Mouse (Mus musculus): Measurements from ENCODE around the gene Slc44a4. TPM values are rescaled to one million over a fixed set of nuclear protein-coding genes. Genes with fewer than 3 reads are reported as not detected.
"Not testable (repeated sequence)": the region's sequence is repeated elsewhere in the genome, so short reads cannot be mapped to it uniquely, and the experiment has no call there.

Gene Slc44a4
- polyA plus RNA-seq, 1 experiment from 2014 or later: 108 TPM

GRCm38 (mm10) chr17:34962125-34962524, 47.9 kb downstream of the Slc44a4 start:
- Histone ChIP-seq H3K4me2 (ENCODE audit: low read depth, low read length) (no peak overlapping the region), H3K27me3 (replicated peaks; ENCODE audit: control insufficient read depth, insufficient read depth, low read length) (no peaks in the 10 kb centered on the region; the same call in 1 of the 2 replicates), H3K4me3 (ENCODE audit: low read length) (no peak overlapping the region), H3K9ac (ENCODE audit: low read depth, low read length) (no peak overlapping the region), H3K4me1 (ENCODE audit: control insufficient read depth, insufficient read depth, low read length) (peaks cover 9% of the 10 kb centered on the region), H3K36me3 (ENCODE audit: control insufficient read depth, insufficient read depth, low read length) (no peaks in the 10 kb centered on the region), H3K9me3 (ENCODE audit: control insufficient read depth, low read length) (no peaks in the 10 kb centered on the region), H3K27ac (ENCODE audit: low read length) (peak overlapping the region; percentile 45; the same call in 1 of the 2 replicates)
- 36% methylated on average over 3 of the region's 3 CpGs for whole genome bisulfite sequencing
- no peak for ATAC-seq

GRCm38 (mm10) chr17:34962841-34963240, 48.6 kb downstream of the Slc44a4 start:
- ATAC-seq: no peak
- 67% methylated on average over 1 of the region's 1 CpGs for WGBS

GRCm38 (mm10) chr17:34964640-34965049, 50.4 kb downstream of the Slc44a4 start:
- Histone ChIP-seq H3K4me1 (ENCODE audit: control insufficient read depth, insufficient read depth, low read length) (peaks cover 9% of the 10 kb centered on the region), H3K4me3 (ENCODE audit: low read length) (no peak overlapping the region), H3K27ac (ENCODE audit: low read length) (peak overlapping the region; percentile 18; the same call in 1 of the 2 replicates), H3K27me3 (replicated peaks; ENCODE audit: control insufficient read depth, insufficient read depth, low read length) (peaks cover 17% of the 10 kb centered on the region), H3K9ac (ENCODE audit: low read depth, low read length) (peak overlapping the region; percentile 8; the same call in 1 of the 2 replicates), H3K9me3 (ENCODE audit: control insufficient read depth, low read length) (no peaks in the 10 kb centered on the region), H3K4me2 (ENCODE audit: low read depth, low read length) (no peak overlapping the region), H3K36me3 (ENCODE audit: control insufficient read depth, insufficient read depth, low read length) (no peaks in the 10 kb centered on the region)
- WGBS: 32% methylated on average over 1 of the region's 1 CpGs
- no peak for ATAC-seq

More at GRCm38 (mm10) chr17:34962841-34963240, 48.6 kb downstream of the Slc44a4 start:
- Histone ChIP-seq H3K4me2 (ENCODE audit: low read depth, low read length) (no peak overlapping the region), H3K9ac (ENCODE audit: low read depth, low read length) (no peak overlapping the region), H3K27ac (ENCODE audit: low read length) (no peak overlapping the region), H3K4me3 (ENCODE audit: low read length) (no peak overlapping the region), H3K9me3 (ENCODE audit: control insufficient read depth, low read length) (no peaks in the 10 kb centered on the region), H3K27me3 (replicated peaks; ENCODE audit: control insufficient read depth, insufficient read depth, low read length) (peaks cover under 1% of the 10 kb centered on the region), H3K36me3 (ENCODE audit: control insufficient read depth, insufficient read depth, low read length) (no peaks in the 10 kb centered on the region), H3K4me1 (ENCODE audit: control insufficient read depth, insufficient read depth, low read length) (peaks cover 9% of the 10 kb centered on the region)

- H3K9me3 ChIP-seq (ENCODE audit: control insufficient read depth, low read length): no peaks in the 10 kb centered on the region
- no peak overlapping the region for H3K4me3 ChIP-seq (ENCODE audit: low read length)
- H3K27me3 ChIP-seq (replicated peaks; ENCODE audit: control insufficient read depth, insufficient read depth, low read length): peaks cover 17% of the 10 kb centered on the region
- 62% methylated on average over 5 of the region's 5 CpGs for WGBS
- H3K4me1 ChIP-seq (ENCODE audit: control insufficient read depth, insufficient read depth, low read length): peaks cover 6% of the 10 kb centered on the region
- H3K9ac ChIP-seq (ENCODE audit: low read depth, low read length): no peak overlapping the region
- no peak for ATAC-seq
- H3K27ac ChIP-seq (ENCODE audit: low read length): no peak overlapping the region
- H3K36me3 ChIP-seq (ENCODE audit: control insufficient read depth, insufficient read depth, low read length): no peaks in the 10 kb centered on the region
- no peak overlapping the region for H3K4me2 ChIP-seq (ENCODE audit: low read depth, low read length)
Observed at GRCm38 (mm10) chr17:34965627-34966026, 51.4 kb downstream of the Slc44a4 start.

- not testable (repeated sequence) for H3K4me2 ChIP-seq (ENCODE audit: low read depth, low read length); H3K9me3 ChIP-seq (ENCODE audit: control insufficient read depth, low read length); H3K36me3 ChIP-seq (ENCODE audit: control insufficient read depth, insufficient read depth, low read length); H3K4me3 ChIP-seq (ENCODE audit: low read length); ATAC-seq; H3K9ac ChIP-seq (ENCODE audit: low read depth, low read length); H3K27ac ChIP-seq (ENCODE audit: low read length); H3K4me1 ChIP-seq (ENCODE audit: control insufficient read depth, insufficient read depth, low read length)
- 55% methylated on average over 6 of the region's 11 CpGs for WGBS
- H3K27me3 ChIP-seq (replicated peaks; ENCODE audit: control insufficient read depth, insufficient read depth, low read length): peaks cover 17% of the 10 kb centered on the region
Observed at GRCm38 (mm10) chr17:34969822-34970221, 55.6 kb downstream of the Slc44a4 start, which contains the start of gene Gm20481. Gene Gm20481, plus strand, starts transcription at chr17:34969912.

GRCm38 (mm10) chr17:34970850-34971249, 56.6 kb downstream of the Slc44a4 start:
- ATAC-seq; H3K4me1 ChIP-seq (ENCODE audit: control insufficient read depth, insufficient read depth, low read length); H3K27ac ChIP-seq (ENCODE audit: low read length); H3K9ac ChIP-seq (ENCODE audit: low read depth, low read length); H3K4me3 ChIP-seq (ENCODE audit: low read length); H3K4me2 ChIP-seq (ENCODE audit: low read depth, low read length); H3K36me3 ChIP-seq (ENCODE audit: control insufficient read depth, insufficient read depth, low read length); H3K9me3 ChIP-seq (ENCODE audit: control insufficient read depth, low read length): not testable (repeated sequence)
- WGBS: 31% methylated on average over 15 of the region's 37 CpGs
- H3K27me3 ChIP-seq (replicated peaks; ENCODE audit: control insufficient read depth, insufficient read depth, low read length): peaks cover 17% of the 10 kb centered on the region

- WGBS: 0% methylated on average over 16 of the region's 43 CpGs
- ATAC-seq: peak; percentile 48
Observed at GRCm38 (mm10) chr17:34971694-34972068, 57.4 kb downstream of the Slc44a4 start.

GRCm38 (mm10) chr17:34972069-34972749, 57.9 kb downstream of the Slc44a4 start, which contains the start of the genes Hspa1a and Hspa1l:
Gene Hspa1a, minus strand, starts transcription at chr17:34972156.
Gene Hspa1l, plus strand, starts transcription at chr17:34972703.
- Histone ChIP-seq H3K4me2 (ENCODE audit: low read depth, low read length) (peak within 1 kb of the TSS; percentile 71), H3K9ac (ENCODE audit: low read depth, low read length) (peak within 1 kb of the TSS; percentile 48), H3K27ac (ENCODE audit: low read length) (peak within 1 kb of the TSS; percentile 52), H3K27me3 (replicated peaks; ENCODE audit: control insufficient read depth, insufficient read depth, low read length) (peaks cover 17% of the 10 kb centered on the region), H3K4me3 (ENCODE audit: low read length) (peak within 1 kb of the TSS; percentile 46)
- H3K9me3 ChIP-seq (ENCODE audit: control insufficient read depth, low read length); H3K36me3 ChIP-seq (ENCODE audit: control insufficient read depth, insufficient read depth, low read length); H3K4me1 ChIP-seq (ENCODE audit: control insufficient read depth, insufficient read depth, low read length): not testable (repeated sequence)
- ATAC-seq: peak; percentile 96
- 1% methylated on average over 28 of the region's 33 CpGs for WGBS

More at GRCm38 (mm10) chr17:34971694-34972068, 57.4 kb downstream of the Slc44a4 start:
- H3K4me1 ChIP-seq (ENCODE audit: control insufficient read depth, insufficient read depth, low read length); H3K9me3 ChIP-seq (ENCODE audit: control insufficient read depth, low read length); H3K27ac ChIP-seq (ENCODE audit: low read length); H3K9ac ChIP-seq (ENCODE audit: low read depth, low read length); H3K36me3 ChIP-seq (ENCODE audit: control insufficient read depth, insufficient read depth, low read length): not testable (repeated sequence)
- peak overlapping the region; percentile 46 for H3K4me3 ChIP-seq (ENCODE audit: low read length)
- peaks cover 17% of the 10 kb centered on the region for H3K27me3 ChIP-seq (replicated peaks; ENCODE audit: control insufficient read depth, insufficient read depth, low read length)
- H3K4me2 ChIP-seq (ENCODE audit: low read depth, low read length): peak overlapping the region; percentile 71

GRCm38 (mm10) chr17:34975581-34976492, 61.6 kb downstream of the Slc44a4 start:
- Histone ChIP-seq H3K4me2 (ENCODE audit: low read depth, low read length) (no peak overlapping the region), H3K9ac (ENCODE audit: low read depth, low read length) (no peak overlapping the region), H3K27ac (ENCODE audit: low read length) (no peak overlapping the region), H3K9me3 (ENCODE audit: control insufficient read depth, low read length) (no peaks in the 10 kb centered on the region), H3K27me3 (replicated peaks; ENCODE audit: control insufficient read depth, insufficient read depth, low read length) (no peaks in the 10 kb centered on the region), H3K4me1 (ENCODE audit: control insufficient read depth, insufficient read depth, low read length) (peaks cover 9% of the 10 kb centered on the region), H3K4me3 (ENCODE audit: low read length) (no peak overlapping the region), H3K36me3 (ENCODE audit: control insufficient read depth, insufficient read depth, low read length) (no peaks in the 10 kb centered on the region)
- no peak for ATAC-seq
- WGBS: 76% methylated on average over 3 of the region's 3 CpGs

Data from intestine, embryonic 16.5 days (tissue).